Mouse (Mus musculus) heart, embryonic 14.5 days (tissue): ENCODE measurements at regions not wholly inside any gene's neighbourhood (a gene's known extent, or its start where the extent isn't known, plus 50 kb on each side); places are given as distances from the start of the nearest gene placed in this dataset.
A peak's percentile ranks its signal among the peaks of the same experiment; 100 is the strongest.

Experiments used
- ATAC-seq: fragments of 200-750 bp; cut with Nextera tagmentation; 2 replicates; pipeline ENCODE4 v1.8.0; 2017; ENCODE audit warnings: low read depth, moderate TSS enrichment; ENCODE audit not compliant: insufficient number of reproducible peaks, insufficient read depth, low FRiP score
- H3K27ac ChIP-seq, 2 experiments: fragments of 200-500 bp in 1 of 2; fragments of 300-500 bp in 1 of 2; sonication (generic) in 1 of 2; replicated peaks in 1 of 2; 2 replicates each; pipeline ENCODE4 v1.5.1; 2012 to 2014; ENCODE audit warnings: low read depth in 2 of 2, low read length in 2 of 2, control low read depth in 1 of 2, mild to moderate bottlenecking in 1 of 2, mixed read lengths in 1 of 2; ENCODE audit not compliant: control insufficient read depth in 1 of 2, insufficient read depth in 1 of 2
- H3K27me3 ChIP-seq: fragments of 300-500 bp; sonication (generic); 2 replicates; pipeline ENCODE4 v1.6.1; 2014; ENCODE audit warnings: mild to moderate bottlenecking, low read length, control low read depth; ENCODE audit not compliant: control insufficient read depth, insufficient read depth
- H3K36me3 ChIP-seq: fragments of 300-500 bp; sonication (generic); 2 replicates; pipeline ENCODE4 v1.6.1; 2014; ENCODE audit warnings: mild to moderate bottlenecking, control low read depth, low read length, mixed read lengths; ENCODE audit not compliant: control insufficient read depth, insufficient read depth
- H3K4me1 ChIP-seq, 2 experiments: fragments of 200-500 bp in 1 of 2; fragments of 300-500 bp in 1 of 2; sonication (generic) in 1 of 2; 2 replicates each; pipeline ENCODE4 v1.6.1; 2012 to 2014; ENCODE audit warnings: low read length in 2 of 2, control low read depth in 1 of 2, mixed read lengths in 1 of 2; ENCODE audit not compliant: control insufficient read depth in 2 of 2, insufficient read depth in 2 of 2
- H3K4me2 ChIP-seq: fragments of 300-500 bp; sonication (generic); 2 replicates; pipeline ENCODE4 v1.6.1; 2014; ENCODE audit warnings: mild to moderate bottlenecking, low read length
- H3K4me3 ChIP-seq, 2 experiments: fragments of 200-500 bp in 1 of 2; fragments of 300-500 bp in 1 of 2; sonication (generic) in 1 of 2; 2 replicates each; pipeline ENCODE4 v1.5.1; 2012 to 2014; ENCODE audit warnings: low read length in 2 of 2, mild to moderate bottlenecking in 2 of 2, control low read depth in 1 of 2, low read depth in 1 of 2, moderate library complexity in 1 of 2; ENCODE audit not compliant: control insufficient read depth in 1 of 2, insufficient read depth in 1 of 2
- H3K9ac ChIP-seq: fragments of 300-500 bp; sonication (generic); 2 replicates; pipeline ENCODE4 v1.6.1; 2014; ENCODE audit warnings: mild to moderate bottlenecking, low read length
- H3K9me3 ChIP-seq: fragments of 300-500 bp; sonication (generic); 2 replicates; pipeline ENCODE4 v1.6.1; 2016; ENCODE audit warnings: low read length, control low read depth; ENCODE audit not compliant: control insufficient read depth
- WGBS: fragments of 180-500 bp; shearing (Covaris S2); extraction: QIAGEN DNeasy Blood & Tissue Kit; methylation state at CpG from one replicate; pipeline ENCODE4 v1.1.7; 2014; 5-methylcytosine and 5-hydroxymethylcytosine counted together

GRCm38 (mm10) chr1:61552577-61553517 is 85.8 kb upstream of the Pard3b start:
- Histone ChIP-seq H3K4me3 (no peak overlapping the region), H3K27me3 (no peaks in the 10 kb centered on the region), H3K9ac (no peak overlapping the region), H3K27ac (no peak overlapping the region), H3K36me3 (no peaks in the 10 kb centered on the region), H3K4me1 (no peaks in the 10 kb centered on the region; a peak in 2 of 4 replicates), H3K9me3 (no peaks in the 10 kb centered on the region), H3K4me2 (peak overlapping the region; percentile 34)
- ATAC-seq = no peak
- WGBS = 72% methylated on average over 21 of the region's 21 CpGs

GRCm38 (mm10) chr1:61559514-61559913 is 79.1 kb upstream of the Pard3b start:
- no peak overlapping the region for H3K4me3 ChIP-seq
- H3K9me3 ChIP-seq = no peaks in the 10 kb centered on the region
- H3K4me2 ChIP-seq = no peak overlapping the region
- H3K9ac ChIP-seq = no peak overlapping the region
- no peaks in the 10 kb centered on the region for H3K36me3 ChIP-seq
- no peaks in the 10 kb centered on the region; a peak in 1 of 4 replicates for H3K4me1 ChIP-seq
- no peak overlapping the region for H3K27ac ChIP-seq
- ATAC-seq = no peak
- WGBS = 78% methylated on average over 2 of the region's 2 CpGs
- H3K27me3 ChIP-seq = no peaks in the 10 kb centered on the region

GRCm38 (mm10) chr1:61562091-61562490 is 76.5 kb upstream of the Pard3b start:
- Histone ChIP-seq H3K9ac (no peak overlapping the region), H3K27ac (no peak overlapping the region), H3K4me2 (no peak overlapping the region), H3K9me3 (no peaks in the 10 kb centered on the region), H3K36me3 (no peaks in the 10 kb centered on the region), H3K4me3 (no peak overlapping the region), H3K4me1 (no peaks in the 10 kb centered on the region), H3K27me3 (no peaks in the 10 kb centered on the region)
- no peak for ATAC-seq
- WGBS = 77% methylated on average over 2 of the region's 2 CpGs

- no peaks in the 10 kb centered on the region for H3K36me3 ChIP-seq
- WGBS = 65% methylated on average over 4 of the region's 4 CpGs
- H3K27me3 ChIP-seq = no peaks in the 10 kb centered on the region
- no peak for ATAC-seq
- H3K4me1 ChIP-seq = no peaks in the 10 kb centered on the region
- H3K27ac ChIP-seq = no peak overlapping the region
- H3K9me3 ChIP-seq = no peaks in the 10 kb centered on the region
- H3K4me3 ChIP-seq = no peak overlapping the region
- no peak overlapping the region for H3K4me2 ChIP-seq
- no peak overlapping the region for H3K9ac ChIP-seq
Measured at GRCm38 (mm10) chr1:61565471-61565870, 73.2 kb upstream of the Pard3b start.

GRCm38 (mm10) chr1:61574276-61574675 is 64.3 kb upstream of the Pard3b start:
- H3K9ac ChIP-seq = no peak overlapping the region
- H3K36me3 ChIP-seq = no peaks in the 10 kb centered on the region
- WGBS = 70% methylated on average over 2 of the region's 2 CpGs
- no peak for ATAC-seq
- H3K4me1 ChIP-seq = no peaks in the 10 kb centered on the region
- no peak overlapping the region for H3K4me2 ChIP-seq
- H3K27me3 ChIP-seq = no peaks in the 10 kb centered on the region
- no peak overlapping the region for H3K27ac ChIP-seq
- H3K9me3 ChIP-seq = no peaks in the 10 kb centered on the region
- no peak overlapping the region for H3K4me3 ChIP-seq

- WGBS = 86% methylated on average over 4 of the region's 4 CpGs
Measured at GRCm38 (mm10) chr1:61576758-61577157, 61.9 kb upstream of the Pard3b start.

GRCm38 (mm10) chr1:61587251-61587650 is 51.4 kb upstream of the Pard3b start:
- no peaks in the 10 kb centered on the region for H3K27me3 ChIP-seq
- ATAC-seq = no peak
- no peak overlapping the region for H3K27ac ChIP-seq
- H3K4me3 ChIP-seq = no peak overlapping the region
- no peaks in the 10 kb centered on the region for H3K9me3 ChIP-seq
- 0 out of 4 replicates have a peak, but pooled peaks cover 0 to 3% of the 10 kb centered on the region in 2 experiments for H3K4me1 ChIP-seq
- 85% methylated on average over 8 of the region's 8 CpGs for WGBS
- H3K9ac ChIP-seq = no peak overlapping the region
- H3K4me2 ChIP-seq = no peak overlapping the region
- H3K36me3 ChIP-seq = no peaks in the 10 kb centered on the region

More at GRCm38 (mm10) chr1:61576758-61577157, 61.9 kb upstream of the Pard3b start:
- Histone ChIP-seq H3K27me3 (no peaks in the 10 kb centered on the region), H3K36me3 (no peaks in the 10 kb centered on the region), H3K4me1 (no peaks in the 10 kb centered on the region), H3K27ac (no peak overlapping the region), H3K9ac (no peak overlapping the region), H3K4me2 (no peak overlapping the region), H3K4me3 (no peak overlapping the region), H3K9me3 (no peaks in the 10 kb centered on the region)
- ATAC-seq = no peak
